10 mouse cellular contexts compared by ENCODE assay signal in genomic region chr6:94040093-94040492, GRCm38 (mm10).
DNase-seq lines count a peak whose midpoint lies in the region; ATAC-seq and TF ChIP-seq lines count a peak whose summit lies in the region.
"Had no signal": no experiment of that assay in that cellular context is flagged by ENCODE, and none has a peak within 500 bp of the region (broad histone marks: within the 10 kb centered on the region; RNA-seq: fewer than 3 reads in every experiment).

No protein-coding gene starts in this region.

- TF ChIP-seq CTCF in intestine, postnatal 0 days (IDR thresholded peaks at IDR 0.05; ENCODE audit: low read depth) = peak; percentile 80
- peak; percentile 17; the same call in 1 of the 2 replicates for TF ChIP-seq CTCF in bone marrow macrophage, adult 2 months (IDR thresholded peaks at IDR 0.05; ENCODE audit: low read depth, low read length)

- H3K27me3 ChIP-seq in intestine, postnatal 0 days (replicated peaks; ENCODE audit: control insufficient read depth, insufficient read depth, low read length) = no peaks in the 10 kb centered on the region
- no peaks in the 10 kb centered on the region for H3K27me3 ChIP-seq in intestine, embryonic 15.5 days (replicated peaks)
- no peaks in the 10 kb centered on the region for H3K27me3 ChIP-seq in forebrain, embryonic 10.5 days (ENCODE audit: poor library complexity, severe bottlenecking)
- H3K27me3 ChIP-seq: heart, embryonic 15.5 days had no signal

- no peak overlapping the region for H3K4me3 ChIP-seq in intestine, postnatal 0 days (ENCODE audit: low read depth, low read length)
- H3K4me3 ChIP-seq in intestine, embryonic 15.5 days (replicated peaks) = no peak overlapping the region
- no peak overlapping the region for H3K4me3 ChIP-seq in bone marrow macrophage, adult 2 months (ENCODE audit: insufficient read depth, low read length)
- no peak overlapping the region for H3K4me3 ChIP-seq in forebrain, embryonic 10.5 days
- H3K4me3 ChIP-seq: heart, embryonic 15.5 days had no signal

- no peaks in the 10 kb centered on the region for H3K36me3 ChIP-seq in intestine, postnatal 0 days (ENCODE audit: control insufficient read depth, insufficient read depth)
- H3K36me3 ChIP-seq in intestine, embryonic 15.5 days = no peaks in the 10 kb centered on the region
- no peaks in the 10 kb centered on the region for H3K36me3 ChIP-seq in forebrain, embryonic 10.5 days (replicated peaks)
- H3K36me3 ChIP-seq: heart, embryonic 15.5 days had no signal

- WGBS in intestine, postnatal 0 days = 63% methylated on average over 2 of the region's 2 CpGs
- 73% methylated on average over 2 of the region's 2 CpGs for WGBS in intestine, embryonic 15.5 days
- WGBS in forebrain, embryonic 10.5 days = 76% methylated on average over 2 of the region's 2 CpGs

- H3K4me1 ChIP-seq in intestine, postnatal 0 days (replicated peaks; ENCODE audit: control insufficient read depth, insufficient read depth, low read length) = 0 out of 2 replicates have a peak, but pooled peaks cover 2% of the 10 kb centered on the region
- no peaks in the 10 kb centered on the region for H3K4me1 ChIP-seq in intestine, embryonic 15.5 days (replicated peaks)
- 0 out of 2 replicates have a peak, but pooled peaks cover 3% of the 10 kb centered on the region for H3K4me1 ChIP-seq in bone marrow macrophage, adult 2 months (ENCODE audit: control insufficient read depth, insufficient read depth, low read length)
- peaks cover 30% of the 10 kb centered on the region for H3K4me1 ChIP-seq in forebrain, embryonic 10.5 days

- TF ChIP-seq POLR2A in bone marrow macrophage, adult 2 months (IDR thresholded peaks at IDR 0.05; ENCODE audit: borderline replicate concordance, low read depth, low read length) = no peak

- peak; percentile 40 for DNase-seq in ovary, postnatal 14 days (ENCODE audit: low spot score)
- no peak for DNase-seq in ovary, postnatal 10 days (ENCODE audit: low spot score)
- DNase-seq in lung, postnatal 14 days = peak; percentile 60
- DNase-seq in forebrain, embryonic 10.5 days (ENCODE audit: extremely low spot score, low spot score) = no peak

- no peak for ATAC-seq in intestine, postnatal 0 days
- no peak for ATAC-seq in intestine, embryonic 15.5 days
- no peak for ATAC-seq in inflammation-experienced regulatory T-cells, adult 6 months

- no peaks in the 10 kb centered on the region for H3K9me3 ChIP-seq in intestine, postnatal 0 days (ENCODE audit: control insufficient read depth)
- no peaks in the 10 kb centered on the region for H3K9me3 ChIP-seq in intestine, embryonic 15.5 days
- peaks cover 4% of the 10 kb centered on the region; the same call in 1 of the 2 replicates for H3K9me3 ChIP-seq in forebrain, embryonic 10.5 days
- H3K9me3 ChIP-seq: heart, embryonic 15.5 days had no signal

- no peak overlapping the region for H3K27ac ChIP-seq in intestine, postnatal 0 days (ENCODE audit: low read depth, low read length)
- H3K27ac ChIP-seq in intestine, embryonic 15.5 days = no peak overlapping the region
- H3K27ac ChIP-seq in bone marrow macrophage, adult 2 months (ENCODE audit: insufficient read depth, low read depth, low read length) = no peak overlapping the region
- no peak overlapping the region for H3K27ac ChIP-seq in forebrain, embryonic 10.5 days
- H3K27ac ChIP-seq: heart, embryonic 15.5 days; macrophage had no signal

- no peak overlapping the region for H3K4me2 ChIP-seq in intestine, postnatal 0 days (replicated peaks; ENCODE audit: low read depth)
- H3K4me2 ChIP-seq in intestine, embryonic 15.5 days (replicated peaks) = no peak overlapping the region
- H3K4me2 ChIP-seq: heart, embryonic 15.5 days had no signal

- no peak overlapping the region for H3K9ac ChIP-seq in intestine, postnatal 0 days (ENCODE audit: low read depth, low read length)
- H3K9ac ChIP-seq in intestine, embryonic 15.5 days = no peak overlapping the region
- H3K9ac ChIP-seq: heart, embryonic 15.5 days had no signal

Comparison
In these comparisons a context has a peak if more than half of its experiments do, and no peak if none do; other contexts are left out.
1. DNase-seq: peak in ovary, postnatal 14 days (single experiment) and lung, postnatal 14 days (single experiment); none in ovary, postnatal 10 days (single experiment) and forebrain, embryonic 10.5 days (single experiment).